Mouse (Mus musculus) heart, embryonic 13.5 days (tissue): ENCODE data around the gene Cyth1. TPM values are rescaled to one million over a fixed set of nuclear protein-coding genes. Genes with fewer than 3 reads are reported as not detected.

Experiments
- ATAC-seq: fragments of 200-750 bp; cut with Nextera tagmentation; 2 replicates; pipeline ENCODE4 v1.8.0; 2017; ENCODE audit warnings: moderate TSS enrichment; ENCODE audit not compliant: insufficient number of reproducible peaks, low FRiP score, low TSS enrichment; ENCODE audit errors: extremely low read depth
- H3K27ac ChIP-seq: fragments of 300-500 bp; sonication (generic); replicated peaks from 2 replicates; pipeline ENCODE4 v1.5.1; 2015; ENCODE audit warnings: moderate library complexity, mild to moderate bottlenecking, inconsistent platforms
- H3K27me3 ChIP-seq: fragments of 300-500 bp; sonication (generic); replicated peaks from 2 replicates; pipeline ENCODE4 v1.6.1; 2015; ENCODE audit warnings: mild to moderate bottlenecking, inconsistent platforms
- H3K36me3 ChIP-seq: fragments of 300-500 bp; sonication (generic); 2 replicates; pipeline ENCODE4 v1.6.1; 2015; ENCODE audit warnings: mild to moderate bottlenecking, inconsistent platforms
- H3K4me1 ChIP-seq: fragments of 300-500 bp; sonication (generic); 2 replicates; pipeline ENCODE4 v1.6.1; 2015; ENCODE audit warnings: inconsistent platforms
- H3K4me2 ChIP-seq: fragments of 300-500 bp; sonication (generic); 2 replicates; pipeline ENCODE4 v1.6.1; 2015; ENCODE audit warnings: inconsistent platforms, mild to moderate bottlenecking, moderate library complexity
- H3K4me3 ChIP-seq: fragments of 300-500 bp; sonication (generic); 2 replicates; pipeline ENCODE4 v1.5.1; 2015; ENCODE audit warnings: moderate library complexity, mild to moderate bottlenecking, inconsistent platforms
- H3K9ac ChIP-seq: fragments of 300-500 bp; sonication (generic); 2 replicates; pipeline ENCODE4 v1.6.1; 2015; ENCODE audit warnings: inconsistent platforms, mild to moderate bottlenecking, moderate library complexity
- H3K9me3 ChIP-seq: fragments of 300-500 bp; sonication (generic); 2 replicates; pipeline ENCODE4 v1.6.1; 2016; ENCODE audit warnings: inconsistent platforms
- WGBS: fragments of 180-500 bp; shearing (Covaris S2); methylation state at CpG from one replicate; pipeline ENCODE4 v1.1.7; 2015; ENCODE audit warnings: mixed read lengths; 5-methylcytosine and 5-hydroxymethylcytosine counted together
- polyA plus RNA-seq: library from polyadenylated mRNA; unstranded; fragments of >200 nt; fragmentation: Nextera tagmentation; extraction: Ambion mirVana; gene quantifications from 2 replicates; pipeline ENCODE4 v1.2.1, GENCODE M21; 2015

Gene Cyth1
- polyA plus RNA-seq, 1 experiment from 2014 or later = 14.9 TPM

- ATAC-seq = peak; percentile 25; the same call in 1 of the 2 replicates
- Histone ChIP-seq H3K36me3 (no peaks in the 10 kb centered on the region), H3K4me1 (peaks cover 31% of the 10 kb centered on the region), H3K27ac (peak overlapping the region; percentile 67), H3K9me3 (no peaks in the 10 kb centered on the region; the same call in 1 of the 2 replicates), H3K27me3 (no peaks in the 10 kb centered on the region), H3K9ac (peak overlapping the region; percentile 48), H3K4me3 (no peak overlapping the region), H3K4me2 (no peak overlapping the region)
- WGBS = 23% methylated on average over 4 of the region's 4 CpGs
Measured at GRCm38 (mm10) chr11:118133752-118134169, 114.6 kb downstream of the Cyth1 start.

- Histone ChIP-seq H3K9me3 (no peaks in the 10 kb centered on the region), H3K4me3 (no peak overlapping the region), H3K36me3 (no peaks in the 10 kb centered on the region), H3K27me3 (no peaks in the 10 kb centered on the region), H3K27ac (peak overlapping the region; percentile 58), H3K4me2 (no peak overlapping the region), H3K9ac (no peak overlapping the region), H3K4me1 (peaks cover 31% of the 10 kb centered on the region)
- ATAC-seq = peak; percentile 15; the same call in 1 of the 2 replicates
- WGBS = 49% methylated on average over 9 of the region's 9 CpGs
Measured at GRCm38 (mm10) chr11:118133133-118133751, 115.2 kb downstream of the Cyth1 start.

GRCm38 (mm10) chr11:118132136-118132535 lies 116.3 kb downstream of the Cyth1 start:
- no peak for ATAC-seq
- no peak overlapping the region for H3K4me2 ChIP-seq
- no peak overlapping the region for H3K9ac ChIP-seq
- WGBS = 46% methylated on average over 8 of the region's 8 CpGs
- H3K9me3 ChIP-seq = no peaks in the 10 kb centered on the region
- peaks cover 31% of the 10 kb centered on the region for H3K4me1 ChIP-seq
- H3K4me3 ChIP-seq = no peak overlapping the region
- peak overlapping the region; percentile 58 for H3K27ac ChIP-seq
- H3K27me3 ChIP-seq = no peaks in the 10 kb centered on the region
- no peaks in the 10 kb centered on the region for H3K36me3 ChIP-seq

GRCm38 (mm10) chr11:118130534-118130933 lies 117.9 kb downstream of the Cyth1 start, which contains the start of gene Dnah17:
Dnah17 (minus strand) TSS chr11:118130634.
- no peak within 1 kb of the TSS for H3K9ac ChIP-seq
- H3K4me1 ChIP-seq = peaks cover 29% of the 10 kb centered on the region
- H3K4me3 ChIP-seq = no peak within 1 kb of the TSS
- no peaks in the 10 kb centered on the region for H3K9me3 ChIP-seq
- WGBS = 81% methylated on average over 7 of the region's 7 CpGs
- no peak within 1 kb of the TSS for H3K27ac ChIP-seq
- no peak within 1 kb of the TSS for H3K4me2 ChIP-seq
- H3K27me3 ChIP-seq = no peaks in the 10 kb centered on the region
- no peaks in the 10 kb centered on the region for H3K36me3 ChIP-seq
- no peak for ATAC-seq

GRCm38 (mm10) chr11:118129812-118130211 lies 118.6 kb downstream of the Cyth1 start:
- H3K4me3 ChIP-seq = no peak overlapping the region
- no peak overlapping the region for H3K9ac ChIP-seq
- H3K4me1 ChIP-seq = peaks cover 33% of the 10 kb centered on the region
- WGBS = 83% methylated on average over 2 of the region's 2 CpGs
- H3K9me3 ChIP-seq = no peaks in the 10 kb centered on the region
- H3K27ac ChIP-seq = no peak overlapping the region
- no peak for ATAC-seq
- no peaks in the 10 kb centered on the region for H3K27me3 ChIP-seq
- H3K36me3 ChIP-seq = no peaks in the 10 kb centered on the region
- H3K4me2 ChIP-seq = no peak overlapping the region

- Histone ChIP-seq H3K36me3 (no peaks in the 10 kb centered on the region), H3K27me3 (no peaks in the 10 kb centered on the region), H3K9ac (no peak overlapping the region), H3K4me3 (no peak overlapping the region), H3K4me2 (no peak overlapping the region), H3K4me1 (peaks cover 30% of the 10 kb centered on the region), H3K9me3 (no peaks in the 10 kb centered on the region), H3K27ac (no peak overlapping the region)
- ATAC-seq = no peak
- WGBS = 85% methylated on average over 11 of the region's 11 CpGs
Measured at GRCm38 (mm10) chr11:118121592-118121991, 126.8 kb downstream of the Cyth1 start.

- Histone ChIP-seq H3K27ac (peak overlapping the region; percentile 30; the same call in 1 of the 2 replicates), H3K36me3 (no peaks in the 10 kb centered on the region), H3K4me1 (peaks cover 25% of the 10 kb centered on the region), H3K27me3 (no peaks in the 10 kb centered on the region), H3K4me2 (no peak overlapping the region), H3K4me3 (no peak overlapping the region), H3K9ac (no peak overlapping the region), H3K9me3 (no peaks in the 10 kb centered on the region)
- WGBS = 18% methylated on average over 8 of the region's 8 CpGs
- no peak for ATAC-seq
Measured at GRCm38 (mm10) chr11:118118777-118119176, 129.6 kb downstream of the Cyth1 start.

GRCm38 (mm10) chr11:118114581-118115110 lies 133.7 kb downstream of the Cyth1 start:
- H3K4me1 ChIP-seq = peaks cover 20% of the 10 kb centered on the region
- H3K27ac ChIP-seq = no peak overlapping the region
- H3K27me3 ChIP-seq = no peaks in the 10 kb centered on the region; the same call in 1 of the 2 replicates
- no peak overlapping the region for H3K4me2 ChIP-seq
- H3K9me3 ChIP-seq = no peaks in the 10 kb centered on the region
- H3K4me3 ChIP-seq = no peak overlapping the region
- H3K9ac ChIP-seq = no peak overlapping the region
- H3K36me3 ChIP-seq = no peaks in the 10 kb centered on the region
- no peak for ATAC-seq
- 63% methylated on average over 8 of the region's 8 CpGs for WGBS

- H3K27me3 ChIP-seq = no peaks in the 10 kb centered on the region; the same call in 1 of the 2 replicates
Measured at GRCm38 (mm10) chr11:118113516-118114205, 134.7 kb downstream of the Cyth1 start.

GRCm38 (mm10) chr11:118104001-118104400 lies 144.4 kb downstream of the Cyth1 start:
- H3K36me3 ChIP-seq = no peaks in the 10 kb centered on the region
- ATAC-seq = no peak; the same call in 1 of the 2 replicates

More at GRCm38 (mm10) chr11:118113516-118114205, 134.7 kb downstream of the Cyth1 start:
- H3K9ac ChIP-seq = no peak overlapping the region
- no peak overlapping the region for H3K4me3 ChIP-seq
- ATAC-seq = no peak
- peaks cover 19% of the 10 kb centered on the region for H3K4me1 ChIP-seq
- no peak overlapping the region for H3K27ac ChIP-seq
- 71% methylated on average over 14 of the region's 14 CpGs for whole genome bisulfite sequencing
- no peaks in the 10 kb centered on the region for H3K9me3 ChIP-seq
- H3K36me3 ChIP-seq = no peaks in the 10 kb centered on the region
- H3K4me2 ChIP-seq = no peak overlapping the region

GRCm38 (mm10) chr11:118103383-118103782 lies 145.0 kb downstream of the Cyth1 start:
- no peak overlapping the region for H3K4me2 ChIP-seq
- H3K4me3 ChIP-seq = no peak overlapping the region
- no peaks in the 10 kb centered on the region for H3K9me3 ChIP-seq
- H3K4me1 ChIP-seq = peaks cover 2% of the 10 kb centered on the region; the same call in 1 of the 2 replicates
- WGBS = 85% methylated on average over 5 of the region's 5 CpGs
- H3K36me3 ChIP-seq = no peaks in the 10 kb centered on the region
- peaks cover 13% of the 10 kb centered on the region for H3K27me3 ChIP-seq
- no peak overlapping the region for H3K9ac ChIP-seq
- no peak for ATAC-seq
- no peak overlapping the region for H3K27ac ChIP-seq

More at GRCm38 (mm10) chr11:118104001-118104400, 144.4 kb downstream of the Cyth1 start:
- Histone ChIP-seq H3K4me2 (no peak overlapping the region), H3K27ac (no peak overlapping the region), H3K9me3 (no peaks in the 10 kb centered on the region), H3K4me1 (peaks cover 8% of the 10 kb centered on the region; the same call in 1 of the 2 replicates), H3K4me3 (no peak overlapping the region), H3K9ac (no peak overlapping the region), H3K27me3 (peaks cover 13% of the 10 kb centered on the region)
- WGBS = 3% methylated on average over 5 of the region's 5 CpGs
